Mouse (Mus musculus): Measurements from ENCODE around the gene Abhd12. TPM values are rescaled to one million over a fixed set of nuclear protein-coding genes. Genes with fewer than 3 reads are reported as not detected.

The Abhd12 gene
- polyA plus RNA-seq, 1 experiment from 2014 or later: 47.0 TPM

Other genes starting within 250 kb of the Abhd12 start
- 9.2 and 20.5 TPM in 2 replicates for gene Acss1, start 236.2 kb downstream of the Abhd12 start, polyA plus RNA-seq (2016; fragmentation: Nextera tagmentation; extraction: Ambion mirVana)
- gene Vsx1, start 215.4 kb downstream of the Abhd12 start, polyA plus RNA-seq (2016; fragmentation: Nextera tagmentation; extraction: Ambion mirVana): 0.19 and 0.56 TPM in 2 replicates
- gene Entpd6, start 155.7 kb downstream of the Abhd12 start, polyA plus RNA-seq (2016; fragmentation: Nextera tagmentation; extraction: Ambion mirVana): 35.5 and 38.0 TPM in 2 replicates
- gene Pygb, start 118.0 kb downstream of the Abhd12 start, polyA plus RNA-seq (2016; fragmentation: Nextera tagmentation; extraction: Ambion mirVana): 62.7 and 67.0 TPM in 2 replicates
- gene Gins1, start 659 bp upstream of the Abhd12 start, polyA plus RNA-seq (2016; fragmentation: Nextera tagmentation; extraction: Ambion mirVana): 78.8 and 81.0 TPM in 2 replicates
- gene Ninl, start 134.6 kb upstream of the Abhd12 start, polyA plus RNA-seq (2016; fragmentation: Nextera tagmentation; extraction: Ambion mirVana): 19.6 and 20.9 TPM in 2 replicates
- 54.3 and 58.4 TPM in 2 replicates for gene Nanp, start 134.7 kb upstream of the Abhd12 start, polyA plus RNA-seq (2016; fragmentation: Nextera tagmentation; extraction: Ambion mirVana)
- gene Gm14151, start 187.6 kb upstream of the Abhd12 start, polyA plus RNA-seq (2016; fragmentation: Nextera tagmentation; extraction: Ambion mirVana): not detected in 2 replicates
- not detected in 2 replicates for gene Gm14147, start 193.5 kb upstream of the Abhd12 start, polyA plus RNA-seq (2016; fragmentation: Nextera tagmentation; extraction: Ambion mirVana)